Mouse (Mus musculus) forebrain, postnatal 0 days (tissue): ENCODE measurements around the gene Cadps2. TPM values are rescaled to one million over a fixed set of nuclear protein-coding genes. Genes with fewer than 3 reads are reported as not detected.
A peak's percentile ranks its signal among the peaks of the same experiment; 100 is the strongest.

Experiments
- ATAC-seq: fragments of 200-750 bp; cut with Nextera tagmentation; 2 replicates; pipeline ENCODE4 v1.8.0; 2017; ENCODE audit warnings: mild to moderate bottlenecking, moderate library complexity
- DNase-seq: peaks from one replicate; pipeline ENCODE4 v3.0.0-alpha.2; 2015
- H3K27ac ChIP-seq: fragments of 300-500 bp; sonication (generic); 2 replicates; pipeline ENCODE4 v1.5.1; 2014; ENCODE audit warnings: low read depth, mild to moderate bottlenecking, antibody characterized with exemption, low read length, moderate library complexity, mixed read lengths
- H3K27me3 ChIP-seq: fragments of 300-500 bp; sonication (generic); 2 replicates; pipeline ENCODE4 v1.6.1; 2014; ENCODE audit warnings: mild to moderate bottlenecking, low read length, mixed read lengths; ENCODE audit not compliant: insufficient read depth
- H3K36me3 ChIP-seq: fragments of 300-500 bp; sonication (generic); 2 replicates; pipeline ENCODE4 v1.6.1; 2014; ENCODE audit warnings: mild to moderate bottlenecking, moderate library complexity; ENCODE audit not compliant: insufficient read depth
- H3K4me1 ChIP-seq: fragments of 300-500 bp; sonication (generic); 2 replicates; pipeline ENCODE4 v1.6.1; 2014; ENCODE audit warnings: antibody characterized with exemption; ENCODE audit not compliant: insufficient read depth
- H3K4me2 ChIP-seq: fragments of 300-500 bp; sonication (generic); 2 replicates; pipeline ENCODE4 v1.6.1; 2014; ENCODE audit warnings: low read depth, mild to moderate bottlenecking, moderate library complexity
- H3K4me3 ChIP-seq: fragments of 300-500 bp; sonication (generic); 2 replicates; pipeline ENCODE4 v1.5.1; 2014; ENCODE audit warnings: low read depth, low read length, mixed read lengths
- H3K9ac ChIP-seq: fragments of 300-500 bp; sonication (generic); 2 replicates; pipeline ENCODE4 v1.6.1; 2014; ENCODE audit warnings: mild to moderate bottlenecking
- H3K9me3 ChIP-seq: fragments of 300-500 bp; sonication (generic); 2 replicates; pipeline ENCODE4 v1.6.1; 2016; ENCODE audit warnings: low read length
- CTCF ChIP-seq: sonication (generic); IDR thresholded peaks from 2 replicates; pipeline ENCODE4 v1.5.1; 2016; ENCODE audit warnings: antibody characterized with exemption, control low read depth, low read depth
- WGBS: fragments of 180-500 bp; shearing (Covaris S2); extraction: QIAGEN DNeasy Blood & Tissue Kit; methylation state at CpG from one replicate; pipeline ENCODE4 v1.1.7; 2014; 5-methylcytosine and 5-hydroxymethylcytosine counted together
- polyA plus RNA-seq: library from polyadenylated mRNA; unstranded; fragments of >200 nt; fragmentation: Nextera tagmentation; extraction: Ambion mirVana; gene quantifications from 2 replicates; pipeline ENCODE4 v1.2.1, GENCODE M21; 2015
- total RNA-seq: library from RNA; depleted of rRNA; stranded (reverse); fragments of >200 nt; gene quantifications from 2 replicates; pipeline ENCODE4 v1.2.3, GENCODE M21; 2014

Gene Cadps2
- total and polyA plus RNA-seq, 2 experiments from 2014 or later: 7.0 to 24.8 TPM

- no peaks in the 10 kb centered on the region for H3K36me3 ChIP-seq
- DNase-seq (no peak), ATAC-seq (no peak)
- no peak overlapping the region for H3K4me3 ChIP-seq
- H3K9ac ChIP-seq: no peak overlapping the region
- H3K4me1 ChIP-seq: no peaks in the 10 kb centered on the region
- 75% methylated on average over 3 of the region's 3 CpGs for WGBS
- no peaks in the 10 kb centered on the region for H3K9me3 ChIP-seq
- H3K4me2 ChIP-seq: no peak overlapping the region
- TF ChIP-seq CTCF: no peak
- no peak overlapping the region for H3K27ac ChIP-seq
- peaks cover 83% of the 10 kb centered on the region for H3K27me3 ChIP-seq
These were observed 581.2 kb downstream of the Cadps2 start for GRCm38 (mm10) chr6:23257981-23258380.

- no peak overlapping the region for H3K4me3 ChIP-seq
- H3K9ac ChIP-seq: no peak overlapping the region
- DNase-seq (no peak), ATAC-seq (no peak)
- no peak overlapping the region for H3K27ac ChIP-seq
- no peak for TF ChIP-seq CTCF
- WGBS: 33% methylated on average over 8 of the region's 8 CpGs
- H3K9me3 ChIP-seq: no peaks in the 10 kb centered on the region
- H3K27me3 ChIP-seq: peaks cover 84% of the 10 kb centered on the region
- H3K4me2 ChIP-seq: no peak overlapping the region
- H3K4me1 ChIP-seq: no peaks in the 10 kb centered on the region
- no peaks in the 10 kb centered on the region for H3K36me3 ChIP-seq
These were observed 584.1 kb downstream of the Cadps2 start for GRCm38 (mm10) chr6:23255161-23255560.

- Histone ChIP-seq H3K36me3 (no peaks in the 10 kb centered on the region), H3K9me3 (no peaks in the 10 kb centered on the region), H3K9ac (no peak overlapping the region), H3K27me3 (peaks cover 84% of the 10 kb centered on the region), H3K27ac (no peak overlapping the region), H3K4me3 (no peak overlapping the region), H3K4me1 (no peaks in the 10 kb centered on the region), H3K4me2 (no peak overlapping the region)
- no peak for DNase-seq
- no peak for ATAC-seq
- 45% methylated on average over 11 of the region's 11 CpGs for WGBS
- no peak for TF ChIP-seq CTCF
These were observed 584.6 kb downstream of the Cadps2 start for GRCm38 (mm10) chr6:23254644-23255043.

GRCm38 (mm10) chr6:23253353-23254311 lies 585.6 kb downstream of the Cadps2 start:
- H3K4me1 ChIP-seq: no peaks in the 10 kb centered on the region
- DNase-seq (peak; percentile 42), ATAC-seq (peak; percentile 12; the same call in 1 of the 2 replicates)
- H3K27me3 ChIP-seq: peaks cover 80% of the 10 kb centered on the region
- no peaks in the 10 kb centered on the region for H3K9me3 ChIP-seq
- WGBS: 5% methylated on average over 43 of the region's 43 CpGs
- no peaks in the 10 kb centered on the region for H3K36me3 ChIP-seq
- H3K4me2 ChIP-seq: no peak overlapping the region
- H3K27ac ChIP-seq: no peak overlapping the region
- H3K9ac ChIP-seq: no peak overlapping the region
- no peak overlapping the region for H3K4me3 ChIP-seq
- TF ChIP-seq CTCF: no peak

- H3K4me3 ChIP-seq: no peak overlapping the region
- TF ChIP-seq CTCF: no peak
- 10% methylated on average over 20 of the region's 20 CpGs for WGBS
- no peaks in the 10 kb centered on the region for H3K36me3 ChIP-seq
- H3K9me3 ChIP-seq: no peaks in the 10 kb centered on the region
- peak; percentile 70 for DNase-seq
- no peak overlapping the region for H3K9ac ChIP-seq
- H3K4me2 ChIP-seq: no peak overlapping the region
- no peak for ATAC-seq
- H3K4me1 ChIP-seq: no peaks in the 10 kb centered on the region
- H3K27ac ChIP-seq: no peak overlapping the region
- peaks cover 80% of the 10 kb centered on the region for H3K27me3 ChIP-seq
These were observed 586.8 kb downstream of the Cadps2 start for GRCm38 (mm10) chr6:23252196-23253135.

GRCm38 (mm10) chr6:23251431-23251830 lies 587.8 kb downstream of the Cadps2 start:
- peaks cover 78% of the 10 kb centered on the region for H3K27me3 ChIP-seq
- ATAC-seq (no peak), DNase-seq (peak; percentile 53)
- no peak overlapping the region for H3K27ac ChIP-seq
- H3K36me3 ChIP-seq: no peaks in the 10 kb centered on the region
- H3K9ac ChIP-seq: no peak overlapping the region
- H3K4me2 ChIP-seq: no peak overlapping the region
- no peaks in the 10 kb centered on the region for H3K4me1 ChIP-seq
- H3K4me3 ChIP-seq: no peak overlapping the region
- H3K9me3 ChIP-seq: no peaks in the 10 kb centered on the region
- 38% methylated on average over 3 of the region's 3 CpGs for WGBS
- no peak for TF ChIP-seq CTCF
